Mouse (Mus musculus): ENCODE results near the gene Ncor1.
"Not testable (repeated sequence)": the region's sequence is repeated elsewhere in the genome, so short reads cannot be mapped to it uniquely, and the experiment has no call there.

The Ncor1 gene

GRCm38 (mm10) chr11:62458780-62459179 lies 439 bp upstream of the Ncor1 start:
- no peak for DNase-seq (ENCODE audit: low spot score in 2 of 2)

GRCm38 (mm10) chr11:62457891-62458270 lies 460 bp downstream of the Ncor1 start:
- no peak for DNase-seq (ENCODE audit: low spot score in 2 of 2)

- peak; percentile 73 to 79 for DNase-seq (ENCODE audit: low spot score in 2 of 2)
Measured at GRCm38 (mm10) chr11:62457241-62457890, 975 bp downstream of the Ncor1 start.

- DNase-seq (ENCODE audit: low spot score in 2 of 2): peak; percentile 29 to 35
Measured at GRCm38 (mm10) chr11:62456483-62457172, 1.7 kb downstream of the Ncor1 start.

- no peak for DNase-seq (ENCODE audit: low spot score in 2 of 2)
Measured at GRCm38 (mm10) chr11:62456021-62456482, 2.3 kb downstream of the Ncor1 start.

GRCm38 (mm10) chr11:62455193-62455592 lies 3.1 kb downstream of the Ncor1 start:
- no peak for DNase-seq (ENCODE audit: low spot score in 2 of 2)

- no peak for DNase-seq (ENCODE audit: low spot score in 2 of 2)
Measured at GRCm38 (mm10) chr11:62448971-62449370, 9.4 kb downstream of the Ncor1 start.

DNA sequence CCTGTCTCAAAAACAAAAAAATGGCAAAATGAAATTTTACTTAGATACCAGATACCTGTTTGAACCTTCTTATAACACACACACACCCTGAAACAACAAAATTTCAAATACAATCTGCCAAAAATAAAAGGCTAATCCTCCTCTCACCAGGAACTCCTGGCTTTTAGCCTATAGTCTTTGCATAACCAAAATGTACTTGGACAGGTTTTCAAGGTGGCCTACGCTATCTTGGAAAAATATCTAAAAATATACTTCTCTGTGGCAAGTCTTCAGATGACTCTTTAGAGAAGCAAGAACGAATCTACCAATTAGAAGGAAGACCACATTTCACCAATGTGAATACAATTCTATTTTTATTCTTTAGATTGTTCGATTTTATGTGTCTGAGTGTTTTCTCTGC lies 12.5 kb downstream of the Ncor1 start:
- DNase-seq (ENCODE audit: low spot score in 2 of 2): no peak

DNA sequence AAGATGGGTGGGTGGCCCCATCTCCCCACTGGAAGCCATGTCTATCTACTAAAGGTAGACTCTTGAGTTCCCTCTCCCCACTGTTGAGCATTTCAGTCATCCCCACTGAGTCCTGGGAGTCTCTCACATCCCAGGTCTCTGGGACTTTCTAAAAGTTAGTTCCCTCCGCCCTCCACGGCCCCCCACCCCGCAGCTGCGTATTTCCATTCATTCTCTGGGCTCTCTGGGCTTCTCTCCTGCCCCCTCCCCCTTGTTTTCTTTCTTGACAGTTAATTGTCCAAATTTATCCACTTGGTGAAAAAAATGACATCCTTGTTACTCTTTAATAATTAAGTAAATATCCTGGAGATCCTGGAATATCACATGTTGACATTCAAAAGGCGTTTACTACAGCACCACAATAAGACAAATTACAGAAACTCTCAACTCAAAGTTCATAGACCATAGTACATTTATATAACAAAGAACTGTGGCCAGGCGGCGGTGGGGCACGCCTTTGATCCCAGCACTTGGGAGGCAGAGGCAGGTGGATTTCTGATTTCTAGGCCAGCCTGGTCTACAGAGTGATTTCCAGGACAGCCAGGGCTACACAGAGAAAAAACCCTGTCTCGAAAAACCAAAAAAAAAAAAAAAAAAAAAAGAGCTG lies 17.5 kb downstream of the Ncor1 start:
- no peak for DNase-seq (ENCODE audit: low spot score in 2 of 2)

GRCm38 (mm10) chr11:62432211-62432610 lies 26.1 kb downstream of the Ncor1 start:
- no peak for DNase-seq (ENCODE audit: low spot score in 2 of 2)

- no peak for DNase-seq (ENCODE audit: low spot score in 2 of 2)
Measured at GRCm38 (mm10) chr11:62427105-62427504, 31.2 kb downstream of the Ncor1 start.

DNA sequence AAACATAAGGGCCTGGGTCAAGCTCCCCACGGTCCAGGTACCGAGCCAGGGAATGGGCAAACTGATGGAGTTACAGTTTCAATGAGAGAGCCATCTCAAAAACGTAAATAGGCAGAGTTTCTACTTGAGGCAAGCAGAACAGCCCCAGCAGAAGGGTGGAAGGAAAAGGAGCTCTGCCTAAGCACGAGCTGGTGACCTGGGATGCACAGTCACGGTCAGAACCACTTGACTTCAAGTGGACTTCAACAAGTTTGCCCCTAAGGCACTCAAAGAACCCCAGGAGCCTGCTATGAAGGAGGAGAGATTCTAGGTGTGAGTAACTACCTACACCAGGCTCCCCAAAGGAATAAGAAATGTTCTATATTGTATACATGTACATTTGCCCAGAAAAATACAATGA lies 32.1 kb downstream of the Ncor1 start:
- DNase-seq (ENCODE audit: low spot score in 2 of 2): no peak

- DNase-seq (ENCODE audit: low spot score in 2 of 2): no peak
Measured at GRCm38 (mm10) chr11:62424525-62424924, 33.8 kb downstream of the Ncor1 start.

DNA sequence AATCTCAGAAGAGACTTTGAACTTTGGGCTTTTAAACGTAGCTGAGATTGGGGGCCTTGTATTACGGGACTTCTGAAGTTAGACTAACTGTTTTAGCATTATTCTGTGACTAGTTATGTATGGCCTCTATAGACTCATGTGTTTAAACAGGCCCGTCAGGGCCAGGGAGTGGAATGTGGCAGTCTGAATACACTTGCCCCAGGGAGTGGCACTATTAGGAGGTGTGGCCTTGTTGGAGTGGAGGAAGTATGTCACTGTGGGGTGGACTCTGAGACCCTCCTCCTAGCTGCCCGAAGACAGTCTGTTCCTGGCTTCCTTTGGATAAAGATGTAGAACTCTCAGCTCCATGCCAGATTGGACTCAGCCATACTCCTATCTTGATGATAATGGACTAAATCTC lies 43.3 kb downstream of the Ncor1 start:
- no peak for DNase-seq (ENCODE audit: low spot score in 2 of 2)

DNA sequence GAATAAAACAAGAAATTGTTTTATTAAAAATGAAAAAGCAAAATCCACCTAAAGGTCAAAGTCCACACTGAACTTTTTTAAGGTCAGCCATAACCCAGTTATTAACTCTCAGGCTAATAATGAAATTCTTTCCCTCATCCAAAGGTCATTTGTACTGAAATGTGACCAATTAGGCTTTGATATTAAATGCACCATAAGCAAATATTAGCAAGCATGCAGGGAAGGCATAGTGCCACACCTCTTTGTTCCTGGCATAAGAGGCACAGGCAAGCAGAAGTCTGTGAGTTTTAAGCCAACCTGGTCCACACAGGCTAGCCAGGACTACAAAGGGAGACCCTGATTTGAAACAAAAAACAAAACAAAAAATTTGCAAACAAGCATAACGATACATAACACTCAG lies 48.7 kb downstream of the Ncor1 start:
- no peak for DNase-seq (ENCODE audit: low spot score in 2 of 2)

GRCm38 (mm10) chr11:62408848-62409247 lies 49.5 kb downstream of the Ncor1 start:
- DNase-seq (ENCODE audit: low spot score in 2 of 2): no peak

DNA sequence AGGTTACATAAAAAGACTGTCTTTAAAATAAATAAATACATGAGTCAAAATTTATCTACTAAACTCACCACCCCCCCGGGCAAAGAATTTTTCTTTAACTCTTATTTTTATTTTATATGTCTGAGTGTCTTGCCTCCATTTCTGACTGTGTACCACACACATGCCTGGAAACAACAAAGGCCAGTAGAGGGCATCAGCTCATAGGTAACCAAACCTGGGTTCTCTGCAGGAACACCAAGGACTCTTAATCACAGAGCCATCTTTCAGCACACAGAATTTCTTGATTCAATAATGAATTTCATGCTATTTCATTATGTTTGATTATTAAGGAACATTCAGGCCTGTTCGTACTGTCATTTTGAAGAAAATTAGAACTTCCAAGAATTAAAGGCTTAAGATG lies 61.9 kb downstream of the Ncor1 start:
- DNase-seq (ENCODE audit: low spot score in 2 of 2): no peak

- no peak for DNase-seq (ENCODE audit: low spot score in 2 of 2)
Measured at GRCm38 (mm10) chr11:62388331-62388679, 70.0 kb downstream of the Ncor1 start.

DNA sequence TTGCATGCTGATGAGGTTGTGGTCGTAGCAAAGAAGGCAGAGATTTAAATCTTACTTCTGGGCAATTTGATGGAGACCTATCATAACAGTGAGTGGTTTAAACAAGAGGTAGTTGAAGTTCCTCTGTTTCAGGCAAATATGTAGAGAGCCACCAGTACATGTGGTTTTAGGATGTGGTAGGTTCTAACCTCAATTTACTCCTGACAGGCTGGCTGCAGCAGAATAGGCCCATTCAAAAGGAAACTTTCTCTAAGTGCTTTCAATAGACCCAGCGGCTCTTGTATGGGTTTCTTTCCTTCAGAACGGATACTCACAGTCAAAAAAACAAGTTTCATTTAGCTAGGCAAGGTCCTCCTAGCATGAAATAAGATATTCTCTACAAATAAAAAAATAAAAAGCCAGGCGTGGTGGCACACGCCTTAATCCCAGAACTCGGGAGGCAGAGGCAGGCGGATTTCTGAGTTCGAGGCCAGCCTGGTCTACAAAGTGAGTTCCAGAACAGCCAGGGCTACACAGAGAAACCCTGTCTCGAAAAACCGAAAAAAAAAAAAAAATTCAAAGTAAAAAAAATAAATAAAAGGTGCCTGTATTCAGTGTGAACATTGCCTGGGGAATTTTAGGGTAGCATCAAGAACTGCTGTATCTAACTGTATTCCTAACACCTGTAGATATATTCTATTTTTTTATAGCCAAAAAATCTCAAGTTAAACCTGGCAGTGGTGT lies 70.6 kb downstream of the Ncor1 start:
- DNase-seq (ENCODE audit: low spot score in 2 of 2): no peak

DNA sequence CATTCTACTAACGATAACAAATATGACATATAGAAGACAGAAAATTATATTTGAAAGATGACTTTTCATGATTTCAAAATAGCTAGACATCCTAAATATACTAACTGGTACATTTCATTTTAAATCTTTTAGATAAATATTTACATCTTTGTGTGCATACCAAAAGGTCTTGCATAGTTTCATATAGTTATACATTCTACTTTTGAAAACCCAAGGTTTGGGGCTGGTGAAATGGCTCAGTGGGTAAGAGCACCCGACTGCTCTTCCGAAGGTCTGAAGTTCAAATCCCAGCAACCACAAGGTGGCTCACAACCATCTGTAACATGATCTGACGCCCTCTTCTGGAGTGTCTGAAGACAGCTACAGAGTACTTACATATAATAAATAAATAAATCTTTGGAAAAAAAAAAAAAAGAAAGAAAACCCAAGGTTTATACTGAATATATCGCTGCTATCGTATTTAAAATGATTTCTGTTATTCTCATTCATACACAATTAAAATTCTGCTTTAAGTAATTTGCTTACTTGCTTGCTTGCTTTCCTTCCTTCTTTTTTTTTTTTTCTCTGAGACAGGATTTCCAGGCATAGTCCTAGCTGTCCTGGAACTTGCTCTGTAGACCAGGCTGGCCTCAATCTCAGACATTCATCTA lies 81.0 kb downstream of the Ncor1 start:
- DNase-seq (ENCODE audit: low spot score in 2 of 2): not testable (repeated sequence)

GRCm38 (mm10) chr11:62371776-62372175 lies 86.6 kb downstream of the Ncor1 start:
- no peak for DNase-seq (ENCODE audit: low spot score in 2 of 2)

GRCm38 (mm10) chr11:62369924-62370323 lies 88.4 kb downstream of the Ncor1 start:
- no peak for DNase-seq (ENCODE audit: low spot score in 2 of 2)
